Mouse (Mus musculus) B cell, adult (primary cell): Measurements from ENCODE around the gene Krtdap. TPM values are rescaled to one million over a fixed set of nuclear protein-coding genes. Genes with fewer than 3 reads are reported as not detected.

Experiments used
- total RNA-seq: library from RNA; stranded (reverse); gene quantifications from 4 replicates; pipeline ENCODE4 v1.2.4, GENCODE M21; 2023; ENCODE audit not compliant: inconsistent age

Gene Krtdap
- total RNA-seq, result not detected in 4 replicates

DNA sequence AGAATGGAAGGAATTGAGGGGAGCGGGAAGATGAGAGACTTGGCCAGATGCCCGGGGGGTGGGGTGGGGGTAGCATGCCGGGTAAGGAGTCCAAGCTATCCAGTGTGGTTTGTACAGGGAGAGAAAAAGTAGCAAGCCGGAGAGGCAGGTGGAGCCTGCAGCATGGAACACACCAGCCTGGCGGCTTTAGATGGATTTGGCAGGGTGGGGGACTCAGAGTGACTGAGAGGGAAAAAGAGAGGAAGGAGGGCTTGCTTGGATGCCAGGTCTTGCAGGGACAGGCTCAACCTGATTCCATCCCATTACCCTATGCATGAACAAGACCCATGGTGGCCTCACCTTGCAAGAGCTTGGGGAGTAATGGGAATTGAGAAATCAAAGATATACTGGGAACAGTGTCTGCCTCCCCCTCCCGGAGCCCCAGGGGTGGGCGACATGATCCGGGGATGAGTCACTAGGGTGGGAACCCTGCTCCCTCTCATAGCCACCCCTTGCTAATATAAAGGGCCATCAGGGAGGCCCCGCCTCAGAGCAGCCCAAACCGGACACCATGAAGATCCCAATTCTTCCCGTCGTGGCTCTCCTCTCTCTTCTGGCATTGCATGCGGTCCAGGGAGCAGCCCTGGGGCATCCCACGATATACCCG lies at the start of gene Krtdap:
TSS of gene Krtdap (plus strand) at position 520 of the 646 bp plus-strand sequence.

DNA sequence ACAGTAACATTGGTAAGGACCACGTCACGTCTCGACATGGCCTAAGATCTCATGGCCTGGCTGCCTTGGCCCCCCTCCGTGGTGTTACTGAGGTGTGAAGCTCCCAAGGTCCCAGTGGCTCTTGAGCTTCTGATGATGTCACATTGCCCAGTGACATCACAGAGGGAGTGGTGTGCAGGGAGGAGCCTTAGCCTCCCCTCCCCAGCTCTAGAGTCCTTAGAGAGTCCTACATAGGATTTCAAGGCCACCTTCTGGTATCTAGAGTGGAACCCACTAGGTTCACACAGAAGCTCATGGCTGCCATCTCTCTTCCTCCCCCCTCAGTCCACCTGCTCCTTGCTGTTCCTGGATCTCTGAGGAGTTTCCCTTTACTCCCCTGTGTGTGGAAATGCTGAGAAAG lies 44.1 kb upstream of the Krtdap start, which contains the start of gene Gapdhs:
TSS of gene Gapdhs (minus strand) at position 65 of the 400 bp plus-strand sequence.

GRCm38 (mm10) chr7:30751086-30751669 lies 36.5 kb upstream of the Krtdap start, which contains the start of gene Sbsn:
Gene Sbsn, plus strand, starts transcription at chr7:30751471.

DNA sequence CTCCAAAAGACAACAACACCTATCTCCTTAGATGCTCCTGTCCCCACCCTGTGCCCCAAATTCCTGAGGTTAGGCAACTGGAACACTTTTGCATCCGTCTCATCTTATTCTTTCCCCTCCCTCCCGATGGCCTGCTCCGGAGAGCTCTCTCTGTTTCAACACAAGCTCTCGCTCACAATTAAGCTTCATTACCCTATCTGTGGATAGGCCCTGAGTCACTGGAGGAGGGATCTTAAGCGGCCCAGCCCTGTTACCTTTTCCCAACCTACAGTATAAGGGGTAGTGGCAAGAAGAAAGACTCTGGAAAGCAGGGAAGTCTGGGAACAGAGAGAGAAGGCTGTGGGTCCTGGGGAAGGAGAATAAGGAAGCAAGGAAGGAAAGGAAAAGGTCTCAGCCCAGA lies 24.2 kb upstream of the Krtdap start, which contains the start of gene Dmkn:
TSS of gene Dmkn (plus strand) at position 301 of the 400 bp plus-strand sequence.

DNA sequence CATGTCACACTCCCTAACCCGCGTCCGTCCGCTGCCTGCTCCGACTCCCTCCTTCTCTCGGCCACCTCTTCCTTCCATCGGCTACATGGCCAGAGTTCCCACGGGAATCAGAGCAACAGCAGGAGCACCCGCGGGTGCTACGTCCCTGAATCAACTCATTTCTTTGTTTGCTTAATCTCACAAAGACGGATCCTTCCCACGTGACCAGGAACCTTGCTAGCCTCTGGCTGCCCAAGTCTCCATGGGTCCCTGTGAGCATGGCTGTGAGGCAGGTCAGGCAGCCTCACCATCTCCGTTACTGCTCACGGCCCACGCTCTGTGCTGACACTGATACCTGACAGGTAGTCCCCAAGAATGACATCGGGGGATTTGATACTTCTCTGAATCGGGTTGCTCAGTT lies 36.0 kb downstream of the Krtdap start, which contains the start of gene Ffar2:
TSS of gene Ffar2 (minus strand) at position 101 of the 400 bp plus-strand sequence.

Other genes starting within 250 kb of the Krtdap start
- 1.6 to 3.7 TPM (median 2.0 TPM) in 4 replicates for gene Hspb6, start 235.7 kb upstream of the Krtdap start, total RNA-seq
- 11.8 to 20.0 TPM (median 14.2 TPM) in 4 replicates for gene Proser3, start 235.6 kb upstream of the Krtdap start, total RNA-seq
- 38.2 to 49.8 TPM (median 44.0 TPM) in 4 replicates for gene Lin37, start 228.1 kb upstream of the Krtdap start, total RNA-seq
- 98.1 to 127 TPM (median 108 TPM) in 4 replicates for gene U2af1l4, start 224.6 kb upstream of the Krtdap start, total RNA-seq
- 9.7 to 14.5 TPM (median 10.9 TPM) in 4 replicates for gene Gm49396, start 224.6 kb upstream of the Krtdap start, total RNA-seq
- gene Psenen, start 224.3 kb upstream of the Krtdap start, total RNA-seq, result 130 to 155 TPM (median 145 TPM) in 4 replicates
- 7.7 to 12.0 TPM (median 8.8 TPM) in 4 replicates for gene Igflr1, start 222.5 kb upstream of the Krtdap start, total RNA-seq
- 95.8 to 120 TPM (median 111 TPM) in 4 replicates for gene Kmt2b, start 199.2 kb upstream of the Krtdap start, total RNA-seq
- 1.0 to 1.6 TPM (median 1.2 TPM) in 4 replicates for gene Zbtb32, start 189.0 kb upstream of the Krtdap start, total RNA-seq
- gene Upk1a, start 175.0 kb upstream of the Krtdap start, total RNA-seq, result 0.48 to 0.71 TPM (median 0.48 TPM) in 3 of 4 replicates, not detected in the other
- 203 to 268 TPM (median 215 TPM) in 4 replicates for gene Cox6b1, start 161.7 kb upstream of the Krtdap start, total RNA-seq
- gene Etv2, start 152.0 kb upstream of the Krtdap start, total RNA-seq, result not detected in 4 replicates
- gene Rbm42, start 137.6 kb upstream of the Krtdap start, total RNA-seq, result 91.1 to 103 TPM (median 95.7 TPM) in 4 replicates
- gene Haus5, start 122.9 kb upstream of the Krtdap start, total RNA-seq, result 54.9 to 62.9 TPM (median 59.7 TPM) in 4 replicates
- not detected in 4 replicates for gene Pmis2, start 116.3 kb upstream of the Krtdap start, total RNA-seq
- gene 2200002J24Rik, start 89.0 kb upstream of the Krtdap start, total RNA-seq, result not detected in 4 replicates
- 0.30 to 1.6 TPM (median 0.54 TPM) in 4 replicates for gene Atp4a, start 75.7 kb upstream of the Krtdap start, total RNA-seq
- gene Tmem147, start 58.4 kb upstream of the Krtdap start, total RNA-seq, result 43.1 to 54.2 TPM (median 51.1 TPM) in 4 replicates
- not detected in 4 replicates for gene Gapdhs, start 44.2 kb upstream of the Krtdap start, total RNA-seq
- 2.7 to 5.7 TPM (median 2.9 TPM) in 4 replicates for gene Sbsn, start 36.4 kb upstream of the Krtdap start, total RNA-seq
- gene Dmkn, start 24.1 kb upstream of the Krtdap start, total RNA-seq, result not detected in 4 replicates
- 11.4 to 15.1 TPM (median 13.7 TPM) in 4 replicates for gene Ffar2, start 35.9 kb downstream of the Krtdap start, total RNA-seq
- 0.84 to 1.7 TPM (median 1.0 TPM) in 4 replicates for gene Ffar3, start 68.3 kb downstream of the Krtdap start, total RNA-seq
- 21.3 to 27.3 TPM (median 25.8 TPM) in 4 replicates for gene Ffar1, start 73.7 kb downstream of the Krtdap start, total RNA-seq
- gene Cd22, start 92.4 kb downstream of the Krtdap start, total RNA-seq, result 1,045 to 1,202 TPM (median 1,120 TPM) in 4 replicates
- 0.21 to 0.26 TPM in 2 of 4 replicates, not detected in the others for gene Mag, start 127.0 kb downstream of the Krtdap start, total RNA-seq
- gene Hamp2, start 136.8 kb downstream of the Krtdap start, total RNA-seq, result not detected in 4 replicates
- gene Hamp, start 156.1 kb downstream of the Krtdap start, total RNA-seq, result not detected in 4 replicates
- gene Usf2, start 168.9 kb downstream of the Krtdap start, total RNA-seq, result 124 to 171 TPM (median 156 TPM) in 4 replicates
- 1.6 to 2.2 TPM (median 1.9 TPM) in 4 replicates for gene Lsr, start 185.6 kb downstream of the Krtdap start, total RNA-seq
- gene Fam187b, start 185.9 kb downstream of the Krtdap start, total RNA-seq, result 0.35 TPM in 1 of 4 replicates, not detected in the others